In genomic region chr10:17796846-17797631, GRCm38 (mm10) we compare ENCODE assay signal across 8 mouse cellular contexts. TPM values are rescaled to one million over a fixed set of nuclear protein-coding genes. Genes with fewer than 3 reads are reported as not detected.
DNase-seq lines count a peak whose midpoint lies in the region; ATAC-seq and TF ChIP-seq lines count a peak whose summit lies in the region.

No protein-coding gene starts in this region.

- H3K4me1 ChIP-seq in kidney, embryonic 14.5 days (ENCODE audit: control insufficient read depth, insufficient read depth, low read length), result peaks cover 10% of the 10 kb centered on the region
- H3K4me1 ChIP-seq in embryonic fibroblast, embryonic 13.5 days (ENCODE audit: control insufficient read depth, insufficient read depth, low read length), result peaks cover 20% of the 10 kb centered on the region
- peaks cover 14% of the 10 kb centered on the region for H3K4me1 ChIP-seq in midbrain, embryonic 15.5 days
- 0 out of 2 replicates have a peak, but pooled peaks cover 2% of the 10 kb centered on the region for H3K4me1 ChIP-seq in forebrain, embryonic 11.5 days (replicated peaks; ENCODE audit: control insufficient read depth, insufficient read depth, low read length)

- H3K4me2 ChIP-seq in kidney, embryonic 14.5 days (replicated peaks; ENCODE audit: low read depth, low read length), result peak overlapping the region; percentile 44
- no peak overlapping the region for H3K4me2 ChIP-seq in midbrain, embryonic 15.5 days
- no peak overlapping the region; the same call in 1 of the 2 replicates for H3K4me2 ChIP-seq in forebrain, embryonic 11.5 days (ENCODE audit: low read depth, low read length, severe bottlenecking)

- no peaks in the 10 kb centered on the region for H3K36me3 ChIP-seq in kidney, embryonic 14.5 days (ENCODE audit: control insufficient read depth, insufficient read depth, low read length)
- no peaks in the 10 kb centered on the region for H3K36me3 ChIP-seq in midbrain, embryonic 15.5 days (replicated peaks)
- H3K36me3 ChIP-seq in forebrain, embryonic 11.5 days (ENCODE audit: control insufficient read depth, insufficient read depth, low read length), result no peaks in the 10 kb centered on the region

- peak overlapping the region; percentile 81; the same call in 1 of the 2 replicates for H3K27ac ChIP-seq in kidney, embryonic 14.5 days (ENCODE audit: low read depth, low read length)
- H3K27ac ChIP-seq in embryonic fibroblast, embryonic 13.5 days (ENCODE audit: insufficient read depth, low read length), result peak overlapping the region; percentile 45; the same call in 1 of the 2 replicates
- no peak overlapping the region for H3K27ac ChIP-seq in midbrain, embryonic 15.5 days
- H3K27ac ChIP-seq in forebrain, embryonic 11.5 days (ENCODE audit: low read depth, low read length), result no peak overlapping the region

- no peak for TF ChIP-seq POLR2A in embryonic fibroblast, embryonic 13.5 days (IDR thresholded peaks at IDR 0.05; ENCODE audit: low read depth, low read length)

- no peak for ATAC-seq in kidney, embryonic 14.5 days (ENCODE audit: low FRiP score, low TSS enrichment)
- ATAC-seq in midbrain, embryonic 15.5 days (replicated peaks), result 0 out of 2 replicates have a peak, but pooled peaks have one; percentile 16
- ATAC-seq in forebrain, embryonic 11.5 days (replicated peaks; ENCODE audit: low FRiP score), result no peak

- 53% methylated on average over 12 of the region's 12 CpGs for WGBS in kidney, embryonic 14.5 days
- WGBS in midbrain, embryonic 15.5 days, result 56% methylated on average over 12 of the region's 12 CpGs
- 76% methylated on average over 12 of the region's 12 CpGs for WGBS in forebrain, embryonic 11.5 days

- H3K4me3 ChIP-seq in kidney, embryonic 14.5 days (ENCODE audit: low read length), result no peak overlapping the region
- H3K4me3 ChIP-seq in embryonic fibroblast, embryonic 13.5 days (ENCODE audit: insufficient read depth, low read length), result no peak overlapping the region
- H3K4me3 ChIP-seq in midbrain, embryonic 15.5 days, result no peak overlapping the region
- no peak overlapping the region for H3K4me3 ChIP-seq in forebrain, embryonic 11.5 days (ENCODE audit: low read depth, low read length)

- TF ChIP-seq CTCF in embryonic fibroblast, embryonic 13.5 days (IDR thresholded peaks at IDR 0.05; ENCODE audit: borderline replicate concordance, insufficient read depth, low read length), result no peak

- H3K9me3 ChIP-seq in kidney, embryonic 14.5 days (ENCODE audit: control insufficient read depth, low read length), result no peaks in the 10 kb centered on the region
- no peaks in the 10 kb centered on the region for H3K9me3 ChIP-seq in midbrain, embryonic 15.5 days
- H3K9me3 ChIP-seq in forebrain, embryonic 11.5 days (ENCODE audit: control insufficient read depth, low read length), result no peaks in the 10 kb centered on the region

- DNase-seq in kidney, adult 8-10 months, result no peak
- DNase-seq in heart, postnatal 36 days, result peak; percentile 50 to 58
- no peak for DNase-seq in lung, postnatal 14 days
- DNase-seq in layer of hippocampus, postnatal 25 days (ENCODE audit: extremely low spot score in 1 of 2, low spot score in 1 of 2), result no peak
- DNase-seq in forebrain, embryonic 11.5 days (ENCODE audit: low spot score), result no peak

- intact Hi-C loops in heart, postnatal 36 days (cut with DNase I), result loop anchor here (2.0 to 5.0 kb wide), 4 partner anchors 38 to 150 kb away; partner anchors contain the start of gene Heca

- H3K27me3 ChIP-seq in kidney, embryonic 14.5 days (ENCODE audit: control insufficient read depth, insufficient read depth, low read length), result no peaks in the 10 kb centered on the region
- H3K27me3 ChIP-seq in midbrain, embryonic 15.5 days (replicated peaks), result no peaks in the 10 kb centered on the region
- no peaks in the 10 kb centered on the region for H3K27me3 ChIP-seq in forebrain, embryonic 11.5 days (ENCODE audit: control insufficient read depth, insufficient read depth, low read length)

- H3K9ac ChIP-seq in kidney, embryonic 14.5 days (ENCODE audit: low read depth, low read length), result no peak overlapping the region
- H3K9ac ChIP-seq in midbrain, embryonic 15.5 days, result no peak overlapping the region
- H3K9ac ChIP-seq in forebrain, embryonic 11.5 days (ENCODE audit: low read length), result no peak overlapping the region

RNA-seq across cellular contexts. Expression of gene Txlnb, which starts 1.0 kb away (rescaled TPM):
- polyA plus RNA-seq in kidney, embryonic 14.5 days (2014; fragmentation: Nextera tagmentation; extraction: Ambion mirVana), result 0.93 and 1.2 TPM in 2 replicates
- polyA plus RNA-seq in embryonic fibroblast, embryonic 13.5 days (2011; ENCODE audit: insufficient read length, low read depth, missing spikeins), result 1.0 and 1.4 TPM in 2 replicates
- total RNA-seq in heart, postnatal 36 days (2021), result 100 to 1,000 TPM; 326 to 381 TPM
- polyA plus RNA-seq in midbrain, embryonic 15.5 days (2015; fragmentation: Nextera tagmentation; extraction: Ambion mirVana), result 0.91 and 0.96 TPM in 2 replicates
- under 1 TPM; 0.28 to 0.34 TPM for total RNA-seq in layer of hippocampus, postnatal 25 days (2021)
- polyA plus RNA-seq in forebrain, embryonic 11.5 days (2014; fragmentation: Nextera tagmentation; extraction: Ambion mirVana), result 2.0 and 2.2 TPM in 2 replicates

Comparison
In these comparisons a context has a peak if more than half of its experiments do, and no peak if none do; other contexts are left out.
1. H3K27ac ChIP-seq: peak in kidney, embryonic 14.5 days (single experiment) and embryonic fibroblast, embryonic 13.5 days (single experiment); none in midbrain, embryonic 15.5 days (single experiment) and forebrain, embryonic 11.5 days (single experiment).
2. DNase-seq: peak in heart, postnatal 36 days (2 of 2); none in kidney, adult 8-10 months (0 of 2), lung, postnatal 14 days (single experiment), layer of hippocampus, postnatal 25 days (0 of 2) and forebrain, embryonic 11.5 days (single experiment).